Mouse (Mus musculus) forebrain, embryonic 12.5 days (tissue): ENCODE results near the gene Mxra7. TPM values are rescaled to one million over a fixed set of nuclear protein-coding genes. Genes with fewer than 3 reads are reported as not detected.

Source experiments
- ATAC-seq: fragments of 200-750 bp; cut with Nextera tagmentation; 2 replicates; pipeline ENCODE4 v1.8.0; 2017; ENCODE audit warnings: moderate TSS enrichment; ENCODE audit not compliant: low FRiP score
- H3K27ac ChIP-seq: fragments of 300-500 bp; sonication (generic); 2 replicates; pipeline ENCODE4 v1.5.1; 2016; ENCODE audit warnings: mild to moderate bottlenecking
- H3K27me3 ChIP-seq: fragments of 300-500 bp; sonication (generic); 2 replicates; pipeline ENCODE4 v1.6.1; 2016; ENCODE audit warnings: mild to moderate bottlenecking
- H3K36me3 ChIP-seq: fragments of 300-500 bp; sonication (generic); replicated peaks from 2 replicates; pipeline ENCODE4 v1.6.1; 2016; ENCODE audit warnings: mild to moderate bottlenecking
- H3K4me1 ChIP-seq: fragments of 300-500 bp; sonication (generic); 2 replicates; pipeline ENCODE4 v1.6.1; 2016
- H3K4me2 ChIP-seq: fragments of 300-500 bp; sonication (generic); 2 replicates; pipeline ENCODE4 v1.6.1; 2016; ENCODE audit warnings: mild to moderate bottlenecking, moderate library complexity
- H3K4me3 ChIP-seq: fragments of 300-500 bp; sonication (generic); replicated peaks from 2 replicates; pipeline ENCODE4 v1.5.1; 2016; ENCODE audit warnings: mild to moderate bottlenecking
- H3K9ac ChIP-seq: fragments of 300-500 bp; sonication (generic); 2 replicates; pipeline ENCODE4 v1.6.1; 2016; ENCODE audit warnings: mild to moderate bottlenecking
- H3K9me3 ChIP-seq: fragments of 300-500 bp; sonication (generic); 2 replicates; pipeline ENCODE4 v1.6.1; 2016
- WGBS: fragments of 180-500 bp; shearing (Covaris S2); methylation state at CpG from one replicate; pipeline ENCODE4 v1.1.7; 2016; 5-methylcytosine and 5-hydroxymethylcytosine counted together
- polyA plus RNA-seq: library from polyadenylated mRNA; unstranded; fragments of >200 nt; fragmentation: Nextera tagmentation; extraction: Ambion mirVana; gene quantifications from 2 replicates; pipeline ENCODE4 v1.2.1, GENCODE M21; 2016

Mxra7 gene
- 22.5 and 25.9 TPM in 2 replicates for polyA plus RNA-seq

GRCm38 (mm10) chr11:116827534-116828165 is at the start of gene Mxra7:
Gene Mxra7, minus strand, starts transcription at chr11:116828046.
- ATAC-seq: peak; percentile 56
- Histone ChIP-seq H3K27me3 (peaks cover 6% of the 10 kb centered on the region; the same call in 1 of the 2 replicates), H3K4me3 (peak within 1 kb of the TSS; percentile 68), H3K9me3 (no peaks in the 10 kb centered on the region), H3K9ac (peak within 1 kb of the TSS; percentile 85), H3K4me2 (peak within 1 kb of the TSS; percentile 87), H3K4me1 (peaks cover 40% of the 10 kb centered on the region), H3K27ac (peak within 1 kb of the TSS; percentile 59), H3K36me3 (peaks cover 7% of the 10 kb centered on the region; the same call in 1 of the 2 replicates)
- WGBS: under 1% methylated on average over 59 of the region's 71 CpGs

GRCm38 (mm10) chr11:116873987-116874386 is 46.1 kb upstream of the Mxra7 start:
- H3K27ac ChIP-seq: no peak overlapping the region
- no peaks in the 10 kb centered on the region for H3K9me3 ChIP-seq
- ATAC-seq: no peak
- no peak overlapping the region for H3K4me2 ChIP-seq
- H3K4me3 ChIP-seq: no peak overlapping the region
- H3K27me3 ChIP-seq: no peaks in the 10 kb centered on the region
- 88% methylated on average over 20 of the region's 20 CpGs for WGBS
- H3K36me3 ChIP-seq: peaks cover 40% of the 10 kb centered on the region
- H3K4me1 ChIP-seq: no peaks in the 10 kb centered on the region
- no peak overlapping the region for H3K9ac ChIP-seq

- Histone ChIP-seq H3K4me3 (no peak overlapping the region), H3K9ac (no peak overlapping the region), H3K27ac (no peak overlapping the region), H3K4me2 (no peak overlapping the region), H3K9me3 (no peaks in the 10 kb centered on the region), H3K4me1 (no peaks in the 10 kb centered on the region), H3K36me3 (peaks cover 52% of the 10 kb centered on the region), H3K27me3 (no peaks in the 10 kb centered on the region)
- no peak for ATAC-seq
- 89% methylated on average over 9 of the region's 9 CpGs for WGBS
These were observed 43.7 kb upstream of the Mxra7 start for GRCm38 (mm10) chr11:116871538-116871937.

- Histone ChIP-seq H3K27me3 (no peaks in the 10 kb centered on the region), H3K4me1 (no peaks in the 10 kb centered on the region), H3K4me2 (no peak overlapping the region), H3K27ac (no peak overlapping the region), H3K36me3 (peaks cover 61% of the 10 kb centered on the region), H3K9me3 (no peaks in the 10 kb centered on the region), H3K4me3 (no peak overlapping the region), H3K9ac (no peak overlapping the region)
- no peak for ATAC-seq
- WGBS: 91% methylated on average over 4 of the region's 4 CpGs
These were observed 41.8 kb upstream of the Mxra7 start for GRCm38 (mm10) chr11:116869641-116870040.

- ATAC-seq: no peak
- H3K9me3 ChIP-seq: no peaks in the 10 kb centered on the region
- no peak overlapping the region for H3K27ac ChIP-seq
- H3K4me1 ChIP-seq: no peaks in the 10 kb centered on the region
- H3K27me3 ChIP-seq: no peaks in the 10 kb centered on the region
- H3K36me3 ChIP-seq: peaks cover 58% of the 10 kb centered on the region
- no peak overlapping the region for H3K4me2 ChIP-seq
- 89% methylated on average over 8 of the region's 8 CpGs for WGBS
- H3K4me3 ChIP-seq: no peak overlapping the region
- H3K9ac ChIP-seq: no peak overlapping the region
These were observed 41.4 kb upstream of the Mxra7 start for GRCm38 (mm10) chr11:116869223-116869622.

DNA sequence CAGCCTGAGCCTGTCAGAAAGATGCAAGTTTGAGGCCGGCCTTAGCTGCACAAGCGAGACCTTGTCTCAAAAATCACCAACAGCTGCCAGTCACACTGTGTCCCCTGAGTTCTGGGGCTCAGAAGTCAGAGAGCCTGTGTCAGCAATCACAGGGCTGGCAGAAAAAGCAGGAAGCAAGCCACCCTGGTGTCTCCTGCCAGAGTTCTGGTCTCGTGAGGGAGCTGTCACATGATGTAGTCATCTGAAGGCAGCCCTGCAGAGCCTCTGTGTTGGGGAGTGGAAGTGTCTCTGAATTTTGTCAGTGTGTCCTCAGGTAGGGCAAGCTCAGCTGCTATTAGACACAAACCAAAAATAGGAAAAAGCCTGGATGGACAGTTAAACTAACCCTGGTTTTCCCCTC is 40.3 kb upstream of the Mxra7 start:
- no peaks in the 10 kb centered on the region for H3K27me3 ChIP-seq
- WGBS: 72% methylated on average over 3 of the region's 3 CpGs
- H3K9ac ChIP-seq: no peak overlapping the region
- H3K27ac ChIP-seq: no peak overlapping the region
- no peaks in the 10 kb centered on the region for H3K9me3 ChIP-seq
- H3K4me1 ChIP-seq: no peaks in the 10 kb centered on the region
- no peak overlapping the region for H3K4me3 ChIP-seq
- peaks cover 58% of the 10 kb centered on the region for H3K36me3 ChIP-seq
- ATAC-seq: no peak
- H3K4me2 ChIP-seq: no peak overlapping the region

- Histone ChIP-seq H3K4me2 (no peak overlapping the region), H3K4me1 (no peaks in the 10 kb centered on the region), H3K27me3 (no peaks in the 10 kb centered on the region), H3K36me3 (peaks cover 64% of the 10 kb centered on the region), H3K9ac (no peak overlapping the region), H3K4me3 (no peak overlapping the region), H3K27ac (no peak overlapping the region), H3K9me3 (no peaks in the 10 kb centered on the region)
- ATAC-seq: no peak
- 79% methylated on average over 12 of the region's 12 CpGs for WGBS
These were observed 38.2 kb upstream of the Mxra7 start for GRCm38 (mm10) chr11:116865945-116866585.

DNA sequence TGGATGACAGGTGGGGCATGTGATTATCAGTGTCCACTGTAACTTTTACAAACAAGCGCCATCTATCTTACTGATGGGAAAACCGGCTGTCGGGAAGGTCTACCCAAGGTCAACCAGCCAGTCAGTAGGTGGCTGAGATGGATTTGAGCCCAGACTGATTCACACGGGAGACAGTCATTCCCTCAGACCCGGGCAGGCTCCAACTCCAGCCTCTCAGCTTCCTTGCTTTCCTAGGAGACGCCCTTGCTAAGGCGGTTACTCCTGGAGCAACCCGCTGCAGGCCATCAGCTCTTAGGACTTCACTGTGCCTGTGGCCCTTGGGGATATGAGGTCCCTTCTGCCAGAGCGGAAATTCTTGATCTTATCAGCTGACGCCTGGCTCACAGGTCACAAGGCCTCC is 36.6 kb upstream of the Mxra7 start:
- 89% methylated on average over 10 of the region's 10 CpGs for WGBS
- Histone ChIP-seq H3K9ac (no peak overlapping the region), H3K27me3 (no peaks in the 10 kb centered on the region), H3K4me3 (no peak overlapping the region), H3K27ac (no peak overlapping the region), H3K36me3 (peaks cover 66% of the 10 kb centered on the region), H3K4me2 (no peak overlapping the region), H3K9me3 (no peaks in the 10 kb centered on the region), H3K4me1 (no peaks in the 10 kb centered on the region)
- ATAC-seq: no peak

DNA sequence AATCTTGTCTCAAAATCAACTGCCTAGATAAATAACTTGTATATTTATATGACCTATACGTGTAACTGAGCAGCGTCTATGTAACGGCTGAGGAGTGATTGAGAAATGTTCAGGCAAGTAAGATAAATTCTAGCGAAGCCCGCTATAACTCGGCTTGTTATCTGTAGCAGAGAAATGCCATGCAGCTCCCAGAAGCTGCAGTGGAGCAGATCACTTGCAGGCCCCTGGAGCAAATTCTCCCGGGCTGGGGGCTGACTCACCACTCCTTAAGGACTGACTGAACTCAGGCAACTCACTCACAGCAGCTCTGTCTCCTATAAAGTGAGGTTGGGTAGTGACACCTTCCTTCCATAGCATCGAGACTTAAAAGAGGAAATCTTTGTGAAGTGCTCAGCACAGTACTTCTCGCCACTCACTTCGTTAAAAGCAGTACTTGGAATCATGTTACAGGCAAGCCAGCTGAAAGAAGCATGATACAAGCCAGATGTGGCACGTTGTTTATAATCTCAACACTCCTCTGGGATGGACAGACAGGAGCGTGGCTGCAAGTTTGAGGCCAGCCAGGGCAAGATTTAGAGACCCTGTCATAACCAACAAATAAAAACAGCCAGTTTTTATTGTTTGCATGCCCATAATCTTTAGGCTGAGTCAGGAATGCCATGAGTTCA is 29.5 kb upstream of the Mxra7 start:
- H3K4me2 ChIP-seq: no peak overlapping the region
- peaks cover 12% of the 10 kb centered on the region for H3K4me1 ChIP-seq
- H3K9ac ChIP-seq: no peak overlapping the region
- 85% methylated on average over 12 of the region's 12 CpGs for WGBS
- no peak for ATAC-seq
- peaks cover 24% of the 10 kb centered on the region for H3K36me3 ChIP-seq
- no peaks in the 10 kb centered on the region for H3K9me3 ChIP-seq
- no peak overlapping the region for H3K4me3 ChIP-seq
- H3K27me3 ChIP-seq: no peaks in the 10 kb centered on the region
- no peak overlapping the region for H3K27ac ChIP-seq

DNA sequence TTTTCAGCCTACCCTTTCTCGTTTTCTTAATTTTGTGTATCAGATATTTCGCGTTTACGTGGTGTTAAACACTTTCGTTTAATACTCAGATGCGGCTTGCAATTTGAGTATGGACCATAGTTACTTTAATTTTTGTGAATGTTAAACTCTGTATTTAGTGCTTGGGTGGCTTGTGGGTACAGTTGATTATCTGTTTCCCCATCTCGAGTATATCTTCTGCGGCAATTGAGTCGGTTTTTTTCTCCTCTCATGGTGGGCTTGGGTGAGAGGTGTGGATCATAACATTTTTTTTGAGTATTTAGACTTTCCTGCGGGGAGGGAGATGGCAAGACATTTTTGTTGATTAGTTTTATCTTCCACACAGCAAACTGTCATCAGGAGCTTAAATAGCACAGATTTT is 26.4 kb upstream of the Mxra7 start:
- WGBS: 52% methylated on average over 10 of the region's 10 CpGs
- Histone ChIP-seq H3K4me2 (peak overlapping the region; percentile 77), H3K36me3 (peaks cover 17% of the 10 kb centered on the region), H3K4me3 (peak overlapping the region; percentile 95), H3K9me3 (no peaks in the 10 kb centered on the region), H3K9ac (peak overlapping the region; percentile 98), H3K27me3 (no peaks in the 10 kb centered on the region), H3K4me1 (peaks cover 21% of the 10 kb centered on the region), H3K27ac (peak overlapping the region; percentile 99; the same call in 1 of the 2 replicates)
- ATAC-seq: no peak

DNA sequence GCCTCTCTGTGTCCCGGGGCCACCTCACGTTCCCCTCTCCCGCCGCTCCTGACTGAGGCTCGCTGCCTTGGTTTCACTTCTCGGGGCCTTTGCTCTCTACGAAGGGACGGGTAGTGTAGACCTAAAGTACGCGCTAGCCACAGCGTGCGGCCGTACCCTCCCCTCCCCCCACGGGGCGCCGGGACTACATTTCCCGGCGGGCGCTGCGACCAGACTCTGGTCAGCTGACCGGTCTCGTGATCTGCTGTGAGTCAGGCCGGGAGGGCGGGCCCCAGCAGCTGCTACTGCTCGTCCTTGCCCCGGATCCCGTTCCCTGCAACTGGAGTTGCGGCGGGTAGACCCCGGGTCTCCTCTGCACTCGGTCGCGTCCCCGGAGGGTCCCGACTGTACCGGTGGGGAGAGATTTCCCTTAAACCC is 25.7 kb upstream of the Mxra7 start:
- under 1% methylated on average over 36 of the region's 36 CpGs for WGBS
- peaks cover 25% of the 10 kb centered on the region for H3K36me3 ChIP-seq

GRCm38 (mm10) chr11:116852891-116853511 is 25.2 kb upstream of the Mxra7 start, which contains the start of gene Srsf2:
Gene Srsf2, minus strand, starts transcription at chr11:116853094.
- Histone ChIP-seq H3K36me3 (peaks cover 30% of the 10 kb centered on the region), H3K4me2 (peak within 1 kb of the TSS; percentile 77)
- peak; percentile 90 for ATAC-seq

More for the DNA sequence above, 25.7 kb upstream of the Mxra7 start:
- Histone ChIP-seq H3K27ac (peak overlapping the region; percentile 99), H3K4me1 (peaks cover 21% of the 10 kb centered on the region), H3K9me3 (no peaks in the 10 kb centered on the region), H3K27me3 (no peaks in the 10 kb centered on the region), H3K4me3 (peak overlapping the region; percentile 95), H3K9ac (peak overlapping the region; percentile 98), H3K4me2 (peak overlapping the region; percentile 77)
- peak; percentile 92 for ATAC-seq

More at GRCm38 (mm10) chr11:116852891-116853511, 25.2 kb upstream of the Mxra7 start, which contains the start of gene Srsf2:
- Histone ChIP-seq H3K4me3 (peak within 1 kb of the TSS; percentile 95), H3K9ac (peak within 1 kb of the TSS; percentile 98), H3K9me3 (no peaks in the 10 kb centered on the region), H3K27me3 (no peaks in the 10 kb centered on the region), H3K4me1 (peaks cover 21% of the 10 kb centered on the region), H3K27ac (peak within 1 kb of the TSS; percentile 99)
- WGBS: under 1% methylated on average over 74 of the region's 74 CpGs
